ENCODE assay signal across 16 mouse cellular contexts in genomic region chr6:124817563-124817962, GRCm38 (mm10). TPM values are rescaled to one million over a fixed set of nuclear protein-coding genes. Genes with fewer than 3 reads are reported as not detected.
"Had no signal": no experiment of that assay in that cellular context is flagged by ENCODE, and none has a peak within 500 bp of the region (broad histone marks: within the 10 kb centered on the region; RNA-seq: fewer than 3 reads in every experiment).

No protein-coding gene starts in this region.

- H3K4me3 ChIP-seq: layer of hippocampus, adult 2 months; limb, embryonic 10.5 days; lung, embryonic 15.5 days; midbrain, embryonic 10.5 days; neural tube, embryonic 15.5 days; stomach, embryonic 15.5 days had no signal

- H3K27ac ChIP-seq: layer of hippocampus, adult 2 months; limb, embryonic 10.5 days; lung, embryonic 15.5 days; midbrain, embryonic 10.5 days; neural tube, embryonic 15.5 days; stomach, embryonic 15.5 days had no signal

- ATAC-seq: midbrain, embryonic 16.5 days had no signal

- DNase-seq: kidney, adult 18-20 months; kidney, postnatal 10 days; kidney, postnatal 4 days; lung, postnatal 14 days; spleen, adult 18-20 months; thymus, adult 2 months; thymus, postnatal 25 days had no signal

- H3K4me2 ChIP-seq: liver, embryonic 11.5 days; lung, embryonic 15.5 days; neural tube, embryonic 15.5 days; stomach, embryonic 15.5 days had no signal

- H3K9me3 ChIP-seq: limb, embryonic 10.5 days; lung, embryonic 15.5 days; midbrain, embryonic 10.5 days; neural tube, embryonic 15.5 days; stomach, embryonic 15.5 days had no signal

- H3K27me3 ChIP-seq: lung, embryonic 15.5 days; neural tube, embryonic 15.5 days; stomach, embryonic 15.5 days had no signal

- H3K9ac ChIP-seq: lung, embryonic 15.5 days; neural tube, embryonic 15.5 days; stomach, embryonic 15.5 days had no signal

RNA-seq across cellular contexts. Expression of gene Gnb3, which starts 22.5 kb away (rescaled TPM):
- polyA plus RNA-seq: testis, adult 2 months had no signal
